Mouse (Mus musculus) thymus, postnatal 0 days (tissue): ENCODE data around the gene C5ar1. TPM values are rescaled to one million over a fixed set of nuclear protein-coding genes. Genes with fewer than 3 reads are reported as not detected.
"Not testable (repeated sequence)": the region's sequence is repeated elsewhere in the genome, so short reads cannot be mapped to it uniquely, and the experiment has no call there.

Experiments
- DNase-seq: peaks from one replicate; pipeline ENCODE4 v3.0.0-alpha.2; 2015; ENCODE audit warnings: low spot score
- polyA plus RNA-seq: library from polyadenylated mRNA; unstranded; fragments of >200 nt; fragmentation: Nextera tagmentation; extraction: Ambion mirVana; gene quantifications from 2 replicates; pipeline ENCODE4 v1.2.1, GENCODE M21; 2015

The C5ar1 gene
- 1.1 and 1.2 TPM in 2 replicates for polyA plus RNA-seq

DNA sequence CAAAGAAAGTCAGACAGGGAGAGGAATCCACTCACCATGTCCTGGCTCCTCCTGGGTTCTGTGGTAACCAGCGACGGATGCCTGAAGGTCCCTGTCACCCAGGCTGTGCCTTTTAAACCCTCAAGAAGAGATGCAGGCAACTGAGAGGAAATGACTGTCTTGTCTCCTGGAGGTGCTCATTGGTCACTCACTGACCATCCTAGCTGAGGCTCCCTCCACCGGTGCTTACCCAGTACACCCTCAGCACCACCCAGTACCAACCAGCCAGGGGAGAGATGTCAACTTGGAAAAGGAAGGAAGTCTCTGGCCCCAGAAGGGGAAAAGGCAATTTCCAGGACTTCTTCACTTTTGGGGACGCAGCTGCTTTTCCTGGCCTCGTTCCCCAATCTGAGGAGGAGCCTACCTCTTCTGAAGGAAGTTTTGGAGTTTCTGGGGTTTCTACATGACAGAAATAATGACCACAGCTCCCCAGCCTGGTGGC is at the start of gene C5ar1:
Gene C5ar1 (minus strand): TSS at position 431 of the 481 bp plus-strand sequence.
- no peak for DNase-seq

DNA sequence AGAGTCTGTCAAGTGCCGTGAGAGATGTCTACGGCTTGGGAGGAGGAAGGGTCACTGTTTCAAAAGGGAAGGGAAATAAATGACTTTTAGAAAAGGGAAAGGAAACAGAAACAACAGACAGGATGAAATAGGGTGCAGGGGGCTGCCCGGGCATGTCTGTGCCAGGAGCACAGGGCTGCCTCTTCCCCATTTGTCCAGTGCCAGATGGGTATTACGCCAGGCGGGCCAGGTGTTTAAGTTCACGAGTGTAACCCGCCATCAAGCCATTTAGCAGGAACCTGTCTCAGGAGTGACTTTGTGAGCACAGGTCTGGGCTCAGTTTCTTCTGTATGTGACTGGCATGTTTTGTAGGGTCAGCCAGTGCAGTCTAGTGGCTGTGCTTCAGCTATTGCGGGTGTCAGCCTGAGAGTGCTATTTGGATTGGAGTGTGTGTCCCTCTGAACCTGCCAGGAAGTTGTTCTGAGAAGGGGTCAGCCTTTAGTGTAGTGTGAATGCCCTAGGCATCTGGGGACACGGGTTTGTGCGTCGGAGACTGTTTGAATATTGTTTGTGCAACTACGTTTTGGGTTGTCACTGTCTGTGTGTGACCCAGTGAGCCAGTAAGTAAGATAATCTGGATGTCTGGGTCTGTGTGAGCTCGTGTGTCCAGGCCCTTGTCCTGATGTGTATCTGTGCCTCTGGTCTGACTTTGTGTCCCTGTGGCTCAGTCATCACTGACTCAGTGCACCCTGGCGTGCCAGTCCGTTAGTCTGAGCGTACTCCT is 49.4 kb upstream of the C5ar1 start:
- peak; percentile 22 for DNase-seq

- not testable (repeated sequence) for DNase-seq
Observed at GRCm38 (mm10) chr7:16308093-16308492, 48.8 kb upstream of the C5ar1 start, which contains the start of gene Bbc3. Gene Bbc3, plus strand, starts transcription at chr7:16308393.

GRCm38 (mm10) chr7:16307141-16307540 is 47.8 kb upstream of the C5ar1 start:
- DNase-seq, result not testable (repeated sequence)

DNA sequence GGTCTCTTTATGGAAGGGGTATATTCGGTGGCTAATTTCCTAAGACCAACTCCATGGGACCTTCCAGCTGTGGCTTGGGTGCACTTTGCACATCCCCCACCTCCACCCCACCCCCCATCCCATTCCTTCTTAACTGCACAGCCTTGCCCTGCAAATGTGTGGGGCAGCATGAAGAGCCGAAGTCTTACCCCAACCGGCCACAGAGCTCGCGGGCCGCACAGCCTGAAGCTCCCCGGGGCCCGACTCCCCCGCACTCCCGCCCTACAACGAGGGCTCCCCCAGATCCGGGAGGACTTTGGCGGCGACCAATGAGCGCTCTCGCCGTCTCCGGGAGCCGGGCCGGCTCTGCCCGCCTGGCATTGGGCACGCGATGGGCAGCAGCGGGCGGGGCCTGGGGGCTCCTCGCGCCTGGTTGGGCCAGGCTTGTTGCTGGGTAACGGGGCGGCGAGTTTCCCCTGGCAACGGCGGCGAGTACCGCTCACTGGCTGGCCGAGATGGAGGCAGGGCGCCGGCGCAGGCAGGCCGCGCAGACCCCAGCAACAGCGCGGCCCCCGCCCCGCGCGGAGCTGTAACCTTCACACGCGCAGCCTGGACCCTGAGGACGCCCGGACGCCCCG is 40.2 kb upstream of the C5ar1 start:
- DNase-seq, result peak; percentile 56

GRCm38 (mm10) chr7:16298927-16299326 is 39.6 kb upstream of the C5ar1 start:
- DNase-seq, result no peak

GRCm38 (mm10) chr7:16297616-16298015 is 38.3 kb upstream of the C5ar1 start:
- no peak for DNase-seq

DNA sequence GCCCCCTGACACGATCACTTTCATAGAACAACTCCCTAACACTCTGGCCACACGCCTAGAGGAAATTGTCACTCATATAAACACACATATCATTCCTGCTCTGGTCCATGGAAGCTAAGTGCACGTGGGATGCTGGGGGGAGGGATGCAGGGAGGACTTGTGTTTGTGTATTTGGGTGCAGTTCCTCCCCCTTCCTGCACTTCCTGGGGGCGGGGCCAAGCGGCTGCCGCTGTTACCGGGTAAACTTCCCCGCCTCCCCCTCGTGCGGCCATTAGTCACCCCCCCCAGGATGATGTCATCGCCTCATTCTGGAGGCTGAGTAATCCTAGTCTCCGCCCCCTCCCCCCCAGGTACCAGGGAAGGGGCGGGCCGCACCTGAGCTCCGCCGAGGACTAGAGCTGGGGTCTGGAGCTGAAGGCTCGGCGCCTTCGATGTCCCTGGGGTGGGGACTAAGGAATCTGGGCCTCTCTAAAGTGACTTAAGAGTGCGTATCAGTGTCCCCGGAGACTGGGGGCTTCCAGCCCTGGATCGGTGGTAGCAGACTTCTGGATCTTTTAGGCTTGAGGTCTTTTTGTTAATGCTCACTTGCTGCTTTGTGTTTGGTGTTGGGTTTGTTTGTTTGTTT is 37.5 kb upstream of the C5ar1 start:
- peak; percentile 94 for DNase-seq

GRCm38 (mm10) chr7:16296146-16296545 is 36.8 kb upstream of the C5ar1 start:
- no peak for DNase-seq

- peak; percentile 88 for DNase-seq
Observed at GRCm38 (mm10) chr7:16295321-16295900, 36.1 kb upstream of the C5ar1 start.

- DNase-seq, result peak; percentile 95
Observed at GRCm38 (mm10) chr7:16294837-16295236, 35.5 kb upstream of the C5ar1 start.

DNA sequence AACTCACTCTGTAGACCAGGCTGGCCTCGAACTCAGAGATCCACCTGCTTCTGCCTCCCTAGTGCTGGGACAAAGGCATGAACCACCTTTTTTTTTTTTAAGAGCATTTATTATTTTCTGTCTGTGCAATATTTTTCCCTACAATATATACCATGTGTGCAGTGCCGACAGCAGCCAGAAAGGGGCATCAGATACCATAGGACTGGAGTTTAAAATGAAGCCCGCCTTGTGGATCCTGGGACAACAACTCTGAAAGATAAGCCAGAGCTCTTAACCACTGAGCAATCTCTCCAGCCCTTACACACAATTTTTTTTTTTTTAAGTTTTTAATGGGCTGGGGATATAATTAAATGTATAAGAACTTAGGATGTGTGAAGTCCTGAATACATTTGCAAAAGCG is 35.0 kb upstream of the C5ar1 start:
- DNase-seq, result peak; percentile 64

DNA sequence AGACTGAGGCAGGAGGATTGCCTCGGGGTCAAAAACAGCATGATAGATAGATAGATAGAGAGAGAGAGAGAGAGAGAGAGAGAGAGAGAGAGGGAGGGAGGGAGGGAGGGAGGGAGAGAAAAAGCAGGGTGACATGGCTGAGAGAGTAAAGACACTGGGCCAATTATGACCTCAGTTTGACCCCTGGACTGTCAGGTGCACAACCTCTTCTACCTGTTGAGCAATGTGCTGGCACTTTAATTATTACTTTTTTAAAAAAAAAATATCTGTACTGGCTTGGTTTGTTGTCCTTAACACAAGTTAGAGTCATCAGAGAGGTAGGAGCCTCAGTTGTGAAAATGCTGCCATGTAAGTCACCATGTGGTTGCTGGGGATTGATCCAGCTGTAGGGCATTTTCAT is 28.5 kb upstream of the C5ar1 start:
- no peak for DNase-seq

- no peak for DNase-seq
Observed at GRCm38 (mm10) chr7:16287016-16287415, 27.7 kb upstream of the C5ar1 start.

DNA sequence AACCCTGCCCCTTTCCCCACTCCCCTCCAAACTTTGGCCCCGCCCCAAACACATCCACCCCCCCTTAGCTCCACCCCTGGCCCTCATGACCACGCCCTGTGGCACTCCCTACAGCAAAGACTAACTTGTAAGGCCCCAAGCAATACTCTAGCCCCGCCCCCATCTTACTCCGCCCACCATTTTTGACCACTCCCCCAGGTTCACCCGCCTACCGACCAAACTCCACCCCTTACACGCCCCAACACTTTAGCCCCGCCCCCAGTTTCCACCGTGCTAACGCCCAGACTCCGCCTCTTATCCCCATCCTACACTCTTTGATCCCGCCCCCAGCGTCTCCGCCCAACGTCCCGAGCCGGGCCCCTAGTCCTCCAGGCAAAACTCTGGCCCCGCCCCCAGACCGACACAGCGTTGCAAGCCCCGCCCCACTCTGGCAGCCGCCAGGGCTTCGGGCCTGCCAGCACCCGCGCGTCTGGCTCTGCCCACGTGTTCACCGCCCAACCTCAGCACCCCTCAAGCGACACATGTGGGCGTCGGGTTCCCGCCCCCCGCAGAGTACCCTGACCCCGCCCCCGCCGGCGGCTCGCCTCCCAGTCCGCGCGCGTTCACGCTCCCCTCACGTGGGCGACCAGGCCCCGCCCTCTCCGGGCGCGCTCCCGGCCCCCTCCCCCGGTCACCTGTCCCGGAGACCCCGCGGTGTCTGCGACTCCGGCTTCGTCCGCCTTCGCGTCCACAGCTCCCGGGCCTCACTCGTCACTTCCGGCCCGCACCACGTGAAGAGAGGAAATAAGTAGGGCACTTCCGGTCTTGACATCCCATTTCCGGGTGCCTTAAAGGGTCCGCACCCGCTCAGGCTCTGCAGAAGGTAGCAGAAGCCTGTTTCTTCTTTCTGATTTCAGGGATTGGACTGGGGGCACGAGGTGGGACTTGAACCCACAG is 27.0 kb upstream of the C5ar1 start, which contains the start of gene Ccdc9:
Gene Ccdc9 (minus strand): TSS at position 770 of the 936 bp plus-strand sequence.
- DNase-seq, result peak; percentile 99

- DNase-seq, result peak; percentile 69
Observed at GRCm38 (mm10) chr7:16285450-16286025, 26.2 kb upstream of the C5ar1 start.

- DNase-seq, result no peak
Observed at GRCm38 (mm10) chr7:16284904-16285303, 25.6 kb upstream of the C5ar1 start.

DNA sequence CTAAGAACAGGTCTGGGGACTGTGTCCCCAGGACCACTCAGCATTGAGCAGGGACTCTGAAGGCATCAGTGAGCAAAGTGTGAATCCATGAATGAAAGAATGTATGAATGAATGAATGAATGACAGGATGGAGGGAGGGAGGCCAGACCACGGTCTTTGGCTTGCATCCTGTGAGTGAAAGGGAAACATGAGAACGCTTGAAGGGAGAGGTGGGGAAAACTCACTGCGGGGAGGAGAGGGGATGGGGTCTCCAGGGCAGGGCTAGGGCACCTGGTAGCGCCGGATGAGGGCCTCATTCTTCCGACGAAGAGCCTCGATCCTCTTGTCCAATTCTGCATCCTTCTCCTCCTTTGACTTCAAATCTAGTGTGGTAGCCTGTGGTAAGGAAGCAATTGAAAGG is 24.7 kb upstream of the C5ar1 start:
- DNase-seq, result no peak

GRCm38 (mm10) chr7:16282334-16282733 is 23.0 kb upstream of the C5ar1 start:
- DNase-seq, result no peak

DNA sequence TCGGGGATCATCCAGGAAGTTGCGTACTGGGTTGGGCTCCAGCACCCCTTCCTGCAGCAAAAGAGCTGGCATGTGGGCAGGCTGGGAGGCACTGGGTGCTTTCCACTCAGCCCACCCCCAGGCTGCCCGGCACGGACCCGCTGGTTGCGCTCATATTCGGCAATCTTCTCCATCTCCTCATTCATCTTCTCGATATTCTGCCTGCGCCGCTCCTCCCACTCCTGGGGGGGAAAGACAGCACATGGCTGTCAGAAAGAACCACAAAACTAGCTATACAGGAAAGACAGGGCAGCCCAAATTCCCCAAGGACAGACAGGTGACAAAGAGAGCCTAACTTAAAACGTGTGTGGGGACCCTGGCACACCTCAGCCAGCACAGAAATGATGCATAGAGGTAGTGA is 21.4 kb upstream of the C5ar1 start:
- DNase-seq, result no peak
